Mouse (Mus musculus) left cerebral cortex, adult 11 months (tissue): ENCODE data around the gene Tnfaip8l3.
"Not testable (repeated sequence)": the region's sequence is repeated elsewhere in the genome, so short reads cannot be mapped to it uniquely, and the experiment has no call there.

Experiments
- DNase-seq: peaks from one replicate; pipeline ENCODE4 v3.0.0; 2022; ENCODE audit warnings: low spot score

The Tnfaip8l3 gene

DNA sequence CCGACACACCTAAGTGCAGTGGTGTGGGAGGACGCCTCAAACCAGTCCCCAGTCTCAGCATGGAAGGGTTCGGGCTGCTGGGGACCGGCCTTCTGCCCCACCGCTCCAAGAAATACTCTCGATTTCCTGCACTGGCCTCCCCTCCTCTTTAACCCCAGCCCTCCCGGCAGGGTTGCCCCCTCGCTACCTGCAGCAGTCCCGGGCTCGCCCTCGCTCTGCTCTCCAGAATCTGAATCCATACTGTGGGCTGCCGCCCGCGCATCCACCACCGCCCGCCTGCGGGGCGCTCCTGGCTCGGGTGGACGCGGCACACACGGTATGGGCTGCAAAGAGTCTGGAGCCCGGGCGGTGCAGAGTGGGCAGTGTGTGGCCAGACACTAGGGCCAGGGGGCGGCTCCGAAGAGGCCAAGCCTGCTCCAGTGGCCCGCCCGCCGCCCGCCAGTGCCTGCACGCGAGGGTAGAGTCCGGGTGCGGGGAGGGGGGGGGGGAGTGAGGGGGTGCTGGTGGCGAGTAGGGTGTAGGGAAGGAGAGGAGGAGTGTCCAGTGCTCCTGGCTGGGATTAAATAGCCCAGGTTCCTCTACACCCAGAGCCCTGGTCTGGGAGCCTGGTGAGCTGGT, at the start of gene Tnfaip8l3:
Gene Tnfaip8l3 (minus strand): TSS at position 357 of the 618 bp plus-strand sequence.
- no peak for DNase-seq

DNA sequence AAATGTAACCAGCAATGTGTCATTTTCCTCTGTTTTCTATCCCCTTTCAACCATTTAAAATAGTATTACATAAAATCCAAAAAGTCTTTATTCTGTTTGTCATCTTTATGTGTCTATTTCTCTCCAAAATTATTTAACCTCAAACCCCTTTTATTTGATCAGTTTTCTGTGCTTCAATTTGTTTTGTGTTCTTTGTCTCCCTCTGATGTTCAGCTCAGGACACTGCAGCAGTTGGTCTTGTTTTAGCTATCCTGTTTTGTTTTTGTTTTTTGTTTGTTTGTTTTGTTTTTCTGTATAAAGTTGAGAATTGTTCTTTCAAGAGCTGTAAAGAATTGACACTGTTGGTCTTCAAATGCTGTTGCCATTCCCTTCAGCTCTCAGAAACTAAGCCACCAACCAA, 44.5 kb upstream of the Tnfaip8l3 start:
- no peak for DNase-seq

DNA sequence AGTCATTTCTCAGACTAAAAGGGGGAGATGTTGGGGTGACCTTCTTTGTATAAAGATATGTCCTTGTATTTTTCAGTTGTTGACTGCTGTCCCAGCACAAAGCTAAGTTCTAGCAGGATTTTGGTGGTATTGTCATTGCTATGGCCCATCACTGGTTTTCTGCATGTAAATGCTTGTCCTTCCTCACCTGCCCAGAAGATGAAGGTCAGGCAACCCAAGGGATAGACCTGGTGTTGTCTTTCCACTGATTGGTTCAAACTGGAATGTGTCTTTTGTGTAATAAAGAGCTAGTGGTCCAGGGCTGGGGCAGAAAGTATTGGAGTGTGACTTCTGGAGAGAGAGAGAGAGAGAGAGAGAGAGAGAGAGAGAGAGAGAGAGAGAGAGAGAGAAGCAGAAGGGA, 30.4 kb upstream of the Tnfaip8l3 start:
- DNase-seq = no peak

DNA sequence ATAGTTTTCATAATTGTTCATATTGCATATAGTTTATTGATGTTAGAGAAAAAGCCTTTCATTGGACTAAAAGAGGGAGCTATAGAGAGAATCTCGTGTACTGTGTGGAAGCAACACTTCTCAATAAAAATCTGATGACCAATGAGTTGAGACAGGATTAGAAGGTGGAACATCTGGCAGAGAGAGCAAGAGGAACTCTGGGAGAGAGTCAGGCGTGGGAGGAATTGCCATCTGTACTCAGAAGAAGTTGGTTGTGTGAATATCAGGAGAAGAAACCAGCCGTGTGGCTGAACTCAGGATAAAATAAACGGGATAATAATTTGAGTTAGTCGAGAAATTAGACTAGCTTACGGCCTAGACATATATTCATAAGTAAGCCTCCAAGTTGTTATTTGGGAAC, 28.9 kb upstream of the Tnfaip8l3 start:
- peak; percentile 15 for DNase-seq

DNA sequence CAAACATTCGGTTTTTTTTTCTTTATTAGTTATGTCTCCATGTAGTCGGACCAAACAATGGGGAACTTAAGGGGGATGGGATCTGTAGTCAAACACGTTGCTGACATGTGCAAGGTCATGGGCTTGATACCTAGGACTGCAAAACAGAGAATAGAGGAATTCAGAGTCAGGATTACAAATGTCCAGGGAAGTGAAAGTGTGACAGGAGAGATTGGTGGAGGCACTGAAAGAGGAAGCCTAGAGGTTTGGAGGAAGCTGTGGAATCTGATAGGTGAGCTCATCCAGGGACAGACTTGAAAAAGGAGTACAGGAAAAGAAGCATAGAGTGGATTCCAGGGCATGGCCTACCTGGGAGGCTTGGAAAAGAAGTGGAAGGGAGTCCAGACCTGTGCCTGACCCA, 16.1 kb upstream of the Tnfaip8l3 start:
- no peak for DNase-seq

DNA sequence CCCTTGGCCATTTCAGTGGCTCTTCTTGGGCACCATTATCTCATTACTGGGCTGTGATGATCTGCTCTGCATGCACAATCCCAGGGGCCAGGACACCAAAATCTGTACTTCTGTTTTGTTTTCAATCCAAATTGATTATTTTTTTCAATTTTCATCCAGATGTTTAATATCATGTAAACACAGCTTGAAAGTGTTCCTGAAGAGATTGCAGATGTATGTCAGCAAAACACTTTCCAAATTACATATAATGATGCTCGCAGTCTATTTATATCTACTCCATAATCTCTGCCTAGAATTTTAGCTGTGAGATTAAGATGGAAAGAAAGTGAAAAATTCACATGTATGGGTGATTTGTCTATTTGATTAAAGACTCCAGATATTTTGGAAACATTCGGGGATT, 9.6 kb upstream of the Tnfaip8l3 start:
- no peak for DNase-seq

DNA sequence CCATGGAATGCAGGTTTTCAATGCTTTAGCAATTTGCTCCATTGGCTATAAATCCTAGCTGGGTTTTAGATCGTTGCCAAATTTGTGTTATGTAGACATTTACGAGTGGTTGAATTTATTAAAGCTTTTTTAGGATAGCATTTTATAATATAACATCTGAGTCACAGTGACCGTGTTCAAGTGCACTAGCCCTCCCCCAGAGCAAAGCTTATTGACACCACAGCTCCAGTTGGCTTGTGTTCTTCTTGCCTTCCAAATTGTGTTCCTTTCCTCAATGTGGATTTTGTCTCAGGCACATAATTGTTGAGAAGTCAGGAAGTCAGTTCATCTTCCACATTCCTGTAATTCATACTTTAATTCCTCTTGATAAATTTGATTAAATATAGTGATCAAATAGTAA, 6.7 kb upstream of the Tnfaip8l3 start:
- DNase-seq = no peak

DNA sequence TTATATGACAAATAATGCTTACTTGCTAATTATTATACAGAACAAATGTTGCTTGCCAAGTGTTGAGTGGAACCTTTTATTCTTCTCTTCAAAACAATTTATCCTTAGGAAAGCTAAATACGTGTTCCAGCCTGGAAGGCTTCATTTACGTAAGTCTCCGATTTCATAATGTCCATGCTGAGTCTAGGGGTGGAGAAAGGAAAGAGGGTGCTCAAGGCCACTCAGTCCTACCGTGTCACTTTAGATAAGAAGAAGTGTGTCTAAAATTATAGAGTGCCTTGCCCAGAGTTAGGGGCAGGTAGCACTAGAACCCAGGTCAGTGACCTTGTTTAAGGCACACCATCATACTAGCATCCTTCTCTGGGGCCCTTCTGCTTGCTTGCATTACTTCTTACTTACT, 5.5 kb upstream of the Tnfaip8l3 start:
- DNase-seq = no peak

DNA sequence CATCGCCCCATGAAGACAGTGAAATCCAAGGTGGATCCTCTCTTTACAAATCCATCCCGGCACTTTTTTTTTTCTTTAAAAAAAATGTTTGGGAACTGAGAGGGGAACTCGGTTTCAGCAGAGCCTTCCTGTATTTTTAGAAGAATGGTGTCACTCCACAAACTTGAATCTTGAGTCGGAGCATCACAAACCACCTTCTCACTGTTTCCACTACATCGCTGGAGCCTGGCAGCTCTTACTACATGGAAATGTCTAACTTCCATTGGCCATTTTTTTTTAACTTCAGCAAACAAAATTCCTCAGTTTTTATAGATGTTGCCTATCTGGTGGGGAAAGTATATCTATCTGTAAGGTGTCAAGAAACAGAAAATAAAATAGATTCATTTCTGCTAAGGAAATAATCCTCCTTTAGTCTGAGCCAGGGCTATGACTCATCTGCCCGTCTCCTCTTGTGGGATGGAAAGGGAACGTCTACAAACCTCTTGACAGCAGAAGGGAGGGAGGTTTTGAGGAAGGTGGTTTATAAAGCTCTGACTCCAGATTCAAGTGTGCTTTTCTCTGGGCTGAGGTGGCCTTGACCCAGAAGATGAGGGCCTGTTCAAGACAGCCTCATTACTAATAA, 3.4 kb upstream of the Tnfaip8l3 start:
- DNase-seq = no peak

DNA sequence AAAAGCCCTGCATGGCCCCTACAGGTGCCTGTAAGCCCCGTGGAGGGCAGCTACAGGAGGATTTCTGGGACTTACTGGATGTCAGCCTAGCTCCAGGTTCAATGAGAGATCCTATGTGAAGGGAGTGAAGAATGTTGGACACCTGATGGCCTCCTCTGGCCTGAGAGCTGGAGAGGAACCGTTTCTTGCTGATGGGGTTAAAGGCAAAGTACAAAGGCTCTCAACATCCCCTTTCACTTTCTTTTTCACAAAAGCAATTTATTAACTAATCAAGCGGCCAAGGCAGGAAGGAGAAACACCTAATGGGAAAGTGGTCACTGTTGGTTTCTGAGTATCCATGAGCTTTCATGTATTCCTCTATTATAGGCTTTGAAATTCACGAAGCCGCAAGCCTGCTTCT, 1.0 kb upstream of the Tnfaip8l3 start:
- DNase-seq = no peak

DNA sequence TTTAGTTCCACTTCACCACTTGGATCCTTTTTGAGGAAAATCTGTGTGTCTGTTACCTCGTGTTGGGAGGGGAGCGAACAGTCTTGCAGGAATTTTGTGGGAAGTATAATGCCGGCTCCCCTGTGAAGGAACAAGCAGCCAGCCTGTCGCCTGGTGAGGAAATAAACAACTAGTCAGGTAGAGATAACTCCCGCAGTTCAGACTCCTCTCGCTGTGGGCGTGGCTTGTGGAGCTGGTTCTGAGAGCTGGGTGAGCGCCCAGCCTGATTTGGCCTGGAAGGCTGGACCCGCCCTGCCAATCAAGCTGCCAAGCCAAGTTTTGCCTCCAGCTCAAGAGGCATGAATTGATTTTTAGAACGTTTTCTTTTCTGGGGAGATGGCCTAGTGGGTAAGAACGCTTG, 589 bp upstream of the Tnfaip8l3 start:
- DNase-seq = peak; percentile 15

DNA sequence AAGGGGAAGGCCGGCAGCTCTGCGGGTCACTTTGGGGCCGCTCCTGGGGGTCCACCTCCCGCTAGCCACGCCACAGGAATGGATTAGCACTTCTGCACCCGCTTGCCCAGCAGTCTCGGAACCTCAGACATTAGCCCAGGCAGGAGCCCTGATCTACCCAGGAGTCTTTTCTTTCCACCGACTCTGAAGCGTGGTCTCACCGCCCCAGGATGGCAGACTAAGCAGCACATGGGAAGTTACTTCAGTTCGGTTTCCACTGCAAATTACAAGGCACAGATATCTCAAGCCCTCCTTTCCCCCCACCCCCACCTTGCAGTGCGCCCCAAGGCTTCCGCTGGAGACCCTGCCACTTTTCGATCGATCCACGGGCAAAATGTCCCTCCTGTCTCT, 551 bp downstream of the Tnfaip8l3 start:
- DNase-seq = no peak

DNA sequence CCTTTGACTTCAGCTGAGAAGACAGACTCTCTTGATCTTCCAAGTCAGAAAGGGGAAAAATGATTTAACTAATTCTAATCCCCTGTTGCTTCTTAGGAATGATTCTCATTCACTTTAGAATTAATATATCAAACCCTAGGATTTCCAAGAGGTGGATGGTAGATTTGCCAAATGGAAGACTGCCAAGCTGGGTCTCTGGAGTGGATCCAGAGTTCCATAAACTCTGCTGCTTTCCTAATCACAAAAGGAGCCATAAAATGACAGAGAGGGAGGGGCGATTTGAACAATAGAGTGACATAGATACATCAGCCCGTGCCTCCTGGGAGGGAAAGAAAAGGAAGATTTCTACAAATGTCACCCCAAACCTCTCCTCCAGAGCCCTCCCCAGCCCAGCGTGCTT, 3.4 kb downstream of the Tnfaip8l3 start:
- DNase-seq = no peak

DNA sequence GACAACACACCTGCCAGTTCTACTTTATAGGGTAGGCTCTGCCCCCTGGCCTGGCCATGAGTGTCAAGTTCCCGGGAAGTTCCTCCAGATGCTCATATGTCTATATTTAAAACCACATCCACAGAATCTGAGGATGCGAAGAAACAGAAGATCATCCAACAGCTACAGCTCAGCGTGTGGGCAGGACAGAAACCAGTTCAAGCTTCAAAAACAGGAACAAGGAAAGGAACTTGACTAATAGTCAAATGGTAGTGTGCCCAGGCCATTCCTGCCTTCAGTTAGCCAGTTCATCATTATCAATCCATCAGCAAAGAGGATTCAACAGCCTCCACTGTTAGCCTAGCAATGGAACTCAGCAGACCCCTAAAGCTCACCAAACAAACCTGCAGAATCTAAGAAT, 4.5 kb downstream of the Tnfaip8l3 start:
- no peak for DNase-seq

DNA sequence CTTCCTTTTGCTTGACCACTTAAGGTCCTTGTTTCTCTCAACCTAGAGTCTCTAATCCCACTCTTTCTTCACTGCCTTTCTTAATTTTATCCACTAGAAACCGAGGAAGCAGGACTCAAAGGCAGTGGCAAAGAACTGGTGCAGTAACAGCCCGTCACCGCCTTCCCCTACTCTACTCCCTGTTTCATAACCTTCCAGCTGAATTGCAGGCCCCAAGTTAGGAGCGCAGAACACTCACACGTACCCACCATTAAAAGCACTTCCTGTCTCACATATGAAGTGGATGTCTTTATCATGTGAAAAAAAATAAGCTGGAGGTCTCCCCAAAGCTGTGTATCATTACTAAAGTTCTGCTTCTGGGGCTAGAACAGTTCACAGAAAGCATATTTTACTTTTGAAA, 6.5 kb downstream of the Tnfaip8l3 start:
- DNase-seq = no peak

DNA sequence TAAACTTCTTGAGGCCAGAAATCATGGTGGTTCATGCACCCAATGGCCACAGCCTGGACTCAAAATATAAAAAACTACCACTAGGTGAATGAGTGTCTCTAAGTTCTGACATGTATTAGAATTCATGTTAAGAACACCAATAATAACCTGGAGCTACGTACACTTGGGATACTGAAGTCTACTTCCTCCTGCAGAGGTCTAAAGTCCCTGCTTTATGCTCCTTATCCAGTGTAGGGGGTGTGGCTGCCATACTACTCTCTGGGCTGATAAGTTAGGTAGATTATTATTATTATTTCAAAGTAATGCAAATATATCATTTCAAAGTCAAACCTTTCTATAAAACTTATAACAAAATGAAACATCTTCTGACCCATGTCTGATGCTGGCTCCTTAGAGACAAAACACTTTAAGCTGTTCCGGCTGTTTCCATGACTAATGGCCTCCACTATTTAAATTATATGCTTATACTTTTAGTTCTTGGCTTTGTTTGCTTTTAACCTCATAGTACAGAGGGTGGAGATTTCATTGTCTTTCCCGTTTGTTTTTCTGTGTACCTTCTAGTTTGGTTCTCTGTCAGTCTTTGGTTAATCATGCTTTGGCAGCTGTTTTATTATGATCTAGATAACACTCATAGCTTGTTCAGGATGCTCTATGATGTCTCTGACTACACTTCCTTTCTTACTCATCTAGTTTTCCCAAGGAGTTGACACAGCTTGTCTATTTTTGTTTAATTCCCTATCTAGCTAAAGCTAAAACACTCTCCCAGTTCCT, 16.7 kb downstream of the Tnfaip8l3 start:
- DNase-seq = no peak

DNA sequence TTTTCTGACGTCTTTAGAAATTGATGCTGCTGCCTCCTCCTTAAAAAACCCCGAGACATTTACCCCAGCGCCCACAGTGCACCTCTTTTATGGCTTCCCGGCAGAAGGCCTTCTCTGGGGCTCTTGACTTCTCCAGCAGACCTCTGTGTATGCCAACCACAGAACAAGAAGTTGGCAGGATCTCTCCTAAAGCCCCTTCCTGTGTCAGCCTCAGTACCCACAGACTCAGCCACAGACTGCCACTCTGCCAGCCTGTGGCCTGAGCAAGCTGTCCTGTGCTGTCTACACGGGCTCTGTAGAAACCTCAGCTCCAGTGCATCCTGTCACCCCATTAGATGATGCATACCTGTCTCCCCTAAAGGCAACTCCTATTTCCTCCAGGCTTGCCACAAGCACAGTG, 19.2 kb downstream of the Tnfaip8l3 start:
- no peak for DNase-seq

DNA sequence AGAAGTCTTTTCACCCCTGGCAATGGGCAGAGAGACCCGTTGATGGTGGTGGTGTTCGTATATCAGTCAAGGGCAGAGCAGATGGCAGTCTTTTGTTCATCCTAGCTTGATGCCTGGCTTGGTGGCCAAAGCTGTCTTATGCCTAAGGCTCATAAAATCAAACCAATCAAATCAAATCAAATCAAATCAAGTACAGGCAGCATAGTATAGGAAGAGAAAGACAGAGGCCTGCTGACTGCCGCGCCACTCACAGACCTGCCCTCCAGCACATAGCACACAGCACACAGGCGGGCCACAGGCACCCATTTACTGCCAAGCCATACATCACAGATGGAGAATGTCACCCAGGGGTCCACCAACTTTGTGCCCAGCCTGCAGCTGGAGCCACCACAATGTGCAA, 25.1 kb downstream of the Tnfaip8l3 start:
- no peak for DNase-seq

DNA sequence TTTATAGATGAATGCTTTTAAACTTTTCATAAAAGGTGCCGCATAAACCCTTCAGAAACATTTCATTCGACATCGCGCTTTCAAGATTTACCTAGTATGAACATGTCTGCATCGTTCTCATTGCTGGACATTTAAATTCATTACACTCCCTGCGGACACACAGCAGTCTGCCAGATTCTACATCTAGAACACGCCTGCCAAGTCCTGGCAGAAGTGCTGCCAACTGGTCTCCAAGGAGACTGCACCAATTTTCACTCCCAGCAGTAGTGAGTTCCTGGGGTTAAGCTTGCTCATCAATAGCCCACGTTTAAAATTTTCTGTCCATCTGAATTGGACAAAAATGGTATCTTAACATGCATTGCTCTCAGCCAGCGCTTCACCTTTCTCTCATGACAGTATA, 30.5 kb downstream of the Tnfaip8l3 start:
- DNase-seq = peak; percentile 6

DNA sequence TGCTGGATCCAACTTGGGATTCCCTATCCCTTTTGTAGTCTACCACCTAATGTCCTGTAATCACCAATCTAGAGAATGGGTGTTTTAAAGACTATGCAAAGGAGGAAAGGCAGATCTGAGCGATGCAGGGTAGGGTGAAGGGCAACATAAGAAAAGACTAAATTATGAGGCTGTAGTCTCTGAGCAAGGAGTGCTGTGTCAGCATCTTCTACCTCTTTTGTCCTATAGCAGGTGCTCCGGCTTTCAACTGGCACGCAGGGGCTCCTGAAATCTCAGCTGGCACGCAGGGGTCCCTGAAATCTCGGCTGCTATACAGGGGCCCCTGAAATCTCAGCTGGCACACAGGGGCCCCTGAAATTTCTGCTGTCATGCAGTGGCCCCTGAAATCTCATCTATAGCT, 33.5 kb downstream of the Tnfaip8l3 start:
- no peak for DNase-seq

DNA sequence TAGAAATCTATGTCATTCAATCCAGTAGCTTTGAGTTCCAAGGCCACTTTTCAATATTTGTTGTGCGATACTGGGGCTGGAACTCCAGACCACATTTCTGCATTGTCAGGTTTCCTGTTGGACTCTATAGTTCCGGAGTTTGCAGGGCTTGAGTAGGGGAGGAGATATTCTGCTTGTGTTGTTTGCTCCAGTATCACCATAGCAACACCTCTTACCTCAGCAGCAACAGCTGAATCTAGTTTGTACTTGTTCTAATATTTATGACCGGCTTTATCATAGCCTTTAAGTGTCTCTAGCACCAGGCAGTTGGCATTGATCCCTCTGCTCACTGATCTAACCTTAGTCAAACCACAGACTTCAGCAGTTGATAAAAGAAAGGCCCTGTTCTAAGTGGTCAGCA, 45.4 kb downstream of the Tnfaip8l3 start:
- no peak for DNase-seq

DNA sequence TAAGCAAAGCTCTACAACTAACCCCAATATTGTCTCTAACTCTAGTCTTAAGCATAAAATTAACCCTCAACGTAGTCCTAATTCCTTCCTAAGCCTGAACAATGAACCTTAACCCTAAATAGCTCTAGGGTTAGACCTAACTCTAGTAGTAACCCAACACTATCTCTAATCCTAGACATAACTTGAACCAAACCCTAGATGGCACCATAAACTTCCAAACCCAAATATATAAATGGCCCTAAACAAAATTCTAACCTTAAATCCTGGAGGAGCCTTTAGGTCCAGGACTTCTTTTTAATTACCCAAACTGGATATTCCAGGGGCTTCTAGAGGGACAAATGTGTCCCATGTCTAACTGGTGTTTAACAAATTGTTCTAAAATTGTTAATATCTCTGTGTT, 73.7 kb downstream of the Tnfaip8l3 start:
- DNase-seq = no peak

DNA sequence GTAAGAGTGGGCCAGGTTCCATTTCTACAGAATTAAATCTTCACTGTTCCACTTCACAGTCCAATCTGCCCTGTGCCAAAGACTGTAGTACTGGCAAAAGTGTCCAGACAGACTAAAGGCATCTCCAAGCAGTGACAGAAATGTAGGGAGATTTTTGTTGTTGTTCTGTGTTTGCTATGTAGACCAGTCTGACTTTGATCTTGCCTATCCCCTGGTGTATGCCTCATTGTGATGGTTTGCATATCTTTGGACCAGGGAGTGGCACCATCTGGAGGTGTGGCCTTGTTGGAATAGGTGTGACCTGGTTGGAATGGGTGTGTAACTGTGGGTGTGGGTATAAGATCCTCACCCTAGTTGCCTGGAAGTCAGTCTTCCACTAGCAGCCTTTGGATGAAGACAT, 75.6 kb downstream of the Tnfaip8l3 start:
- not testable (repeated sequence) for DNase-seq

DNA sequence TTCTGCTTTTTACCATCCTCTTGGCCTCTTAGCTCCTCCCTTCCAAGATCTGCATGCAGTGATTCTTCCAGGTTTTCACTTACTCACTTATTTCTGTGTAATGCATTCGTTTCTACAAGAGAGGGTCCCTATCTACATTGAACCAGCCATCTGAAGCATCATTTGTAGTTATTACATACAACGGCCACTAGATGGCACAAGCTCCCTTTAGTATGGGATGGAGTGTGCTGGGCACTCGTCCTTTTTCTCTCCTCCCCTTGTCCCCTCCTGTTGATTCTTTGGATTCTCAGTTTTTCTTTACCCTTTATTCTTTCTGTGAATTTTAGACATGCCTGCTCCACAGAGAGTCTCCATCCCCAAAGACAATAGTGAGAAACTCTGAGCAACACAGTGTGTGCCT, 77.3 kb downstream of the Tnfaip8l3 start:
- no peak for DNase-seq
